Mouse (Mus musculus): Measurements from ENCODE around the gene Grm8.
"Not testable (repeated sequence)": the region's sequence is repeated elsewhere in the genome, so short reads cannot be mapped to it uniquely, and the experiment has no call there.

Grm8 gene

DNA sequence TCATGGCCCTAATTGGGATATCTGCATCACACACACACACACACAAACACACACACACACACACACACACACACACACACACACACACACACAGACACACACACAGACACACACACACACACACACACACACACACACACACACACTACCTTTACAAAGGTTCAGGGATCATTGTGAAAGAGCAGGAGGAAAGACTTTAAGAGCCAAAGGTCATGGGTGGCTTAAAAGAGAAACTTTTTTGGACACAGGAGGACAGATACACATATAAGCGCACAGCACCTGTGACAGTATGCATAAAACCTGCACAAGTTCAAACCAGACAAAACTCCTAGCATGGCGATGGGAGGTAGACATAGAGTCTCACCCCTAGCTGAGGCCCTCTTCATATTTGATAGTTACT, 315.2 kb downstream of the Grm8 start:
- not testable (repeated sequence) for DNase-seq

DNA sequence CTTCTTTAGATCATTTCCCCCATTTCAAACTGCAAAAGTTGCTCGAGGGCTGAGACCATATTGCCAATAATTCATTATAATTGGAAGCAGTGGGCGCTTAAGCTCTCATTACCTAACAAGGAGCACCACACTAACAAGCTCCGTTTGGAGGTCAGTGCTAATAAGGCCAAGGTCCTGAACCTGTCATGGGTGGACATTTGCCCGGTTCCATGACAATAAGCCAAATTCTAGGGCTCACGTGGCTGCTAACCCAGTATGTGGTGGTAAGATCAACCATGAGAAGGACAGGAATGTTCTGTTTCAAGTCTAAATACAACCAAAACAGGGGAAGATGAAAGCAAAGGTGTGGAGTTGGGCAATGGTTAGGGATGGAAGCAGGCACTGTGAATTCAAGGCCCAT, 322.2 kb downstream of the Grm8 start:
- DNase-seq = no peak

DNA sequence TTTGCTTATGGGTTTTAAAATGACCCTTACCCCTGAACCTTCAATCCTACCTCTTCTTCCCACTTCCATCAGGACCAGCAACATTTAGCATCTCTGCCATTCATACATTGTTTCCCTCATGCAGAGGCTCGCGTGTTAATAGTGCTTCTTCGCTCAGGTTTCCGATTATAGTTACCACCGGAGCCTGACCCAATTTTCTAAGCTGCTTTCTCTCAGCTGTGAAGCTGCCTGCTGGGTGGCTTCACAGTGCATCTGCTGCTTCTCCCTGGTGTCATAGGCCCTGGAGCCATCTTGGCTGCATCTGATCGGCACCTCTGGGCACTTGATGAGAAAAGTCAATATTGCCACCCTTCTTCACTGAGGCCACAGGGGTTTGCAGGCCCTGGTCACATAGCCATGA, 325.0 kb downstream of the Grm8 start:
- DNase-seq = no peak

DNA sequence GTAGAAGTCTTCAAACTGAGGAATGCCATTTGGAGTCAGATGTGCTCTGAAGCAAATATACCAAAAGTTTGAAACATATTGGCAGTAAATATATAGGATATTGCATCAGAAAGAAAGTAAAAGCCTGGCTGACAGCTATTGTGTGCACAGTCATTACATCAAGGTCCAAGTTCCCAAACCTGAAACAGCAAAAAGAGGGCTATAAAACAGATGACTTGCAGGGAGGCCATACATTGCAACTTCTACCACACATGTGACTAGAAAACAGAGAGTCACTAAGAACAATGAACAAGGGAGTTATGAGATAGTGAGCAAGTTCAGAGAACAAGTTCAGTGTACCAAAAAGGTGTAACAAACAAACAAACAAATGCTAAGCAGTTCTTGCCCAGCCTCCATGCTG, 328.2 kb downstream of the Grm8 start:
- no peak for DNase-seq

DNA sequence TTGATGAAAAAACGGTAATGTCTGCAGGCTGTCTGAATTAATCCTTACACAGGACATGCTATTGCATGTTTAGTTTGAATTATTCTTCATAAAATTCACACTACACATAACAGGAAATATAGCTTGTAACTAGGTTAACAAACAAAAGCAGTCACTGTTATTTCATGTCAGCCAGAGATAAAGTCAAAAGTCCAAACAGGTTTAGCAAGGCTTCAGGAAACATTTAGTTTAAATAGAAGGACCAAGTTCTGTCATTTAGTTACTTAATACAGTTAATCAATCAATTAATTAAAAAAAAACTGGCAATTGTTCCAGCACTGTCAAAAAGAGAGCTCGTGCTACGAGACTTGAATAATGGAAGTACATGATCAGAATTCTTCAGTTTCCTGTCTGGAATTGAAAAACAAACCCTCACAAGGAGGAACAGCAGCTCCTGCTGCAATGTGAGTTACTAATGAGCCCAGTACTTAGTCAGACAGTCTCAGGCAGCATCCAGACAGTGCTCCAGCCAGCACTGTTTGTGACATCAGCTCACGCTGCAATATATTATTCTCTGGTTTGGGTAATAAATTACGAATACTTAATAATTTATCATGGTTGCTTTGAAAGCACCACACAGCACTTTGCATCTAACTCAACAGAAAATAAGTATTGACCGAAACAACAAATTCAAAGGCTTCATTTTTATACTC, 334.0 kb downstream of the Grm8 start:
- no peak for DNase-seq

DNA sequence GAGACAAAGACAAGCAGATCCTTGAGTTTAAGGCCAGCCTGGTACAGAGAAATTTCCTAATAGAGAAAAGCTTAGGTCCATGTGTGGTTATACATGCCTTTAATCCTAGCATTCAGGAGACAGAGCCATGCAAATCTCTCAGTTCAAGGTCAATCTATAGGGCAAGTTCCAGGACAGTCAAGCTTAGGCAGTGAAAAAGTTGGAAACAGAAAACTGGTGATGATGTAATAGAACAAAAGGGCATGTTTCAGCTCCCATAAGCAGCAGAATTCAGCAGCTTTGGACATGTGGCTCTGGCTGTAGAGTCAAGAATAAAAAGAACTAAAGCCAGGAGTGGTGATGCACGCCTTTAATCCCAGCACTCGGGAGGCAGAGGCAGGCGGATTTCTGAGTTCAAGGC, 336.2 kb downstream of the Grm8 start:
- DNase-seq = no peak

DNA sequence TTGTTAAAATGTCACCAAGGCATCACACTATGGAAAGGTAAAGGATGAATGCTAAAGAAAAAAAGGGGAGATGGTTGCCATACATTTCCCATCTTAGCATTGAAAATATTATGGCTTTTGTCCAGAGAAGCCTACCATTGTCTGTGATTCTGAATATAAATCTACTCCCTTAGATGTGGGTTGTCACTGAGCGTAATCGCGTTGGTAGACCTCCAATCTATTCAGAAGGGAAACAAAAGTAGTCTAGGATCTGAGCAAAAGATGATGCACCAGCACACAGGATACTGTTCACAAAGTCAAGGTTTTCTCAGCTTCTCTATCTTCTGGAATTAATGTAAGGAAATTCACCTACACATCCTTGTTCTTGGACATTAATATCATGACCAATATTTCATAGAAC, 345.4 kb downstream of the Grm8 start:
- no peak for DNase-seq

DNA sequence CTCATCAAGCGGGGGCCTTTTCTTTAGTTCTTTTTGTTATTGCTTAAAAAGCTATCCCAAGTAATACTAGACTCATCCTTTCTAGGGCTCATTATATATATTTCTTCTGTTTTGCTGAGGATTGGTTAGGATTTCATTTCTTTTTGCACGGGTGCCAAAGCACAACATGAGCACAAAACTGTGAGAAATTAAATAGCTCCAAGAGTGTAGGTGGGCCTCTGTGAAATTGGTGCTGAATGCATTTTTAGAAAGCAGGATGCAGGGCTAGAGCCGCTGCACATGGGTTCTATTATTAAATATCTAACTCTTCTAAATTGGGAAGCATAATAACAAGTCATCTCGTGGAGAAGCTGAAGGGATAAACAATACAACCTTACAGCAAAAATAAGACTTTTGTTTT, 345.8 kb downstream of the Grm8 start:
- no peak for DNase-seq

DNA sequence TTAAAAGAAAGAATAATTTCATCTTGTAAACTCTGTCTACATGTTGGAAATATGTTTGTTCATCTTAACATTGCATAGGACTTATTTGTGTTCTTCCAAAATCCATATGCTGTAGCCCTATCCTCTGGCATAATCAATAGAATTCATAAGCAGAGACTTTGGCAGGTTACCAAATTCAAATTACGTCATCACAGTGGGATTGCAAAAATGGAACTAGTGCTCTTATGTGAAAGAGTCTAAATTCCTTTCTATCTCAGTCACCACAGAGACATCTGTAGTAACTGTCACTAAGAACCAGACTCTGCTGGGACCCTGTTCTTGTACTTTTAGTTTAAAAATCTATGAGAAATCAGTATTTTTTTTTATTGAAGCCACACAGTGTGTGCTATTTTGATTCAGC, 352.7 kb downstream of the Grm8 start:
- DNase-seq = no peak

DNA sequence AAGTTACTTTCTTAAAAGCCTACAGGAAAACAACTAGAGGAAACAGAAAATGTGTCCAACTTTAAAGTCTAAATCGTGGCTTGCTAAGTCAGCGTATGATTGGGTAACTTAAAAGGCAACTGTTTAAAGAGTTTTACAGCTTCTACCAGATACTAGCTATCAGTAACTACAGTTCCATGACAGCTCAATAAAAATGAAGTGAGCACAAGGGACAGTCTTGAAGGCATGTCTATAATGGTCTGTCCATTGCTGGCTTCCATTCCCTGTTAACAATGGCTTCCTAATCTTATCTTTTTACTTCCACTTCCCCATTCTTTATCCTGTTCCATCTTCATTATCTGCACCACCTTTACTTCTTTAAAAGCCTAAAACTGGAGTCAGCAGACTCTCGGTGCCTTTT, 353.6 kb downstream of the Grm8 start:
- no peak for DNase-seq

DNA sequence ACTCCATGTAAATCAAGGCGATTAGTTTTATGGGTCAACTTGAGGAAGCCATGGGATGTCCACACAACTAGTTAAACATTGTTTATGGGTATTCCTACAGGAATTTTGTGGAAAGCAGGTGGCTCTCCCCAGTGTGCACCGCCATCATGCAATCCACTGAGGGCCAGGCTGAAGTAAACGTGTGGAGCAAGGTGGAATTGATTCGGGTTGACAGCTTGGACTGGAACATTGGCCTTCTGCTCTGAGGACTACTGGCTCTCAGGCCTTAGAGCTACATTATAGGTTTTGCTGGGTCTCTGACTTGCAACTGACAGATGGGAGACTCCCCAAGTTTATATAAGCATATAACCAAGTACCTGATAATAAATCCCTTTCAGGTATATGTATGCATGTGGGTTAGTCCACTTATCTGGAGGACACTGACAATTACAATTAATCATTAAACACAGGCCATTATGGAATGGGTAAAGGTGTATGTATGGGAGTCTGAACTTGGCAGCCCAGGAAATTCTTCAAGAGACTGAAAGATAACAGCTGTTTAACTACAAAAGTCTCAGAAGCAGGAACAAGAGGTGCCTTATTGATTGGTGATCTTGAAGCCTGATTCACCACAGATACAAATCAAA, 359.2 kb downstream of the Grm8 start:
- no peak for DNase-seq

DNA sequence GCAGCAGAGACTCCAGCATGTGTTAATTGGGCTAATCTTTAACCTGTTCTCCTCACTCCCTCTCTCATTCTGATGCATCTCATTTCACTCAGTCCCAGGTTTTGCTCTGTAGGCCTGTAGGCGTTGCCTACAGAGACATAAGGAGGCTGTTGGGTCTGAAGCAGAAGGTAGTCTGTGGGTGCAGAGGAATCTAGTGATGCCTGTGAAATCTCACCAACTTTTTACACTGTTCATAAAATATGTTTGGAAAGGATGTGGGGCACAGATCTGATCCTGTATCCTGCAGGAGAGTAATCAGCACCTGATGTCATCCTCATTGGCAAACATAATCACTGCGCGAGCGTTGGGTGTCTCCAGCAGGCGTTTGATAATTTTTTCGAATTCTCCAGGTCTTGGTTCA, 372.9 kb downstream of the Grm8 start:
- no peak for DNase-seq

DNA sequence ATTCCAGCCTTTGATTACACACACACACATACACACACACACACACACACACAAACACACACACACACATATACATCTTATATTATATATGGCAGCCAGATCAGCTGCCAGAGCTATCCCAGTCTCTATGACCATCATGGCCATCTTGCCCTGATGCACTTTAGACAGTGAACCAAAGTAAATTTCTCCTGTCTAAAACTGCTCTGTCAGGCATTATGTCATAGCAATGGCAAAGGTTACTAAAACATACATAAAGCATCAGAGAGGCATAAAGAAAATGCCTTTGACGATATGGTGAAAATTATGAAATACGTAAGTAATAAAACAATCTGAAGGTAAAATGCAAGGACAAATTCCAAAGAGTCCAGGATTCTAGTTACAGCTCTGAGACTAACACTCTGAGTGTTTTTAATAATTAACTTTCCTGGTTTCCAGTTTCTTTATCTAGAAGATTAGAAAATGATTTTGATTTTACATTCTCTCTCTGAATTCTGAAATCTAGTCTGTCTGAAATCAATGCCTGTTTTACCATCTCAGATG, 381.6 kb downstream of the Grm8 start:
- no peak for DNase-seq

DNA sequence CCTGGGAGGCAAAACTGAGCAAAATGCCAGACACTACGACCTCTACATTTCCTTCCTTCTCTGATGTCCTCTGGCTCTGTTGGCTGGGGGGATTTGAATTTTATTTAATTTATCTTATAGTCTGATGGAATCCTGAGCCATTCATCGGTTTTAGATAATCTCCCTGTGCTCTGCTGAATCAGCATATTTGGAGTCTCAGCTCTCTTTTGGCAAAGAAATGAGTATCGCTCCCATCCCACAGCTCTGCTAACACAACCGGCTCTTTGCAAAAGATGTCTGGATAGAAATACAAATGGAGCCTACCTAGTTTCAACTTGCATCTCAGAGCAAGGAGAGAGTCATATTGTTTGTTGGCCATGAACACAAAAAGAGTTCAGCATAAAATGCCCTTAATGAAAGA, 388.5 kb downstream of the Grm8 start:
- DNase-seq = no peak

DNA sequence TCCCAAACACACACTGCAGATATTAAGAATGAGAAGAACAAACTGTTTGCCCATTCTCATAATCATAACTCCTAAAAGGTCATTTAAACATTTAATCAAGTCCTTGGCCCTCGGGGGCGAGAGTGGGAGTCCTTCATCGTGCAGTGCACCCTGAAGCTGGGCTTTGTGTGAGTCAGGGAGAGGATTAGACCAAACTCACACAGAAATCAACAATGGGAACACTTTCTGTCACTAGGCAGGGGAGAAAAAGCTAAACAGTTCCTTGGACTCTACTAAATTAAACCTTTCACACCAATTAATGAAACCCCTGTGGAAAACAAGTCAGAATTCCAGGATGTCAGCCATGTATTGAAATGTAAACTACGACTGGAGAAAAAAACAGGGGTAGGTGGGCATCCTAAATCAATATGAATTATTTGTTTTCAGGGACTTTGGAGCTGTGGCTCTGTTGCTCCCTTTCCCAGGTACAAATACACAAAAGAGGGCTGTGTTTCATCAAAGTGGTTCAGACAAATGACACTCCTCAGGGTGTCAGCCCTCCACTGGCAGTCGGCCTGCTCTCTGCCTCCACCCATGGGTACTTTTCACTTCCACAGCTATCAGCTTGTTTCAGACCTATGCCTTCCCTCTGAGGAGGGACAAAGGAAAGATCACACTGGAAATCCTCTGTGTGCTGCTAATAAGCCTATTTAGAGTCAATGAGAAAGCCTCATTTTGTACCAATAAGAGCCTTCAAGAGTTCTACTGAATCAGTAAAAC, 389.1 kb downstream of the Grm8 start:
- no peak for DNase-seq

DNA sequence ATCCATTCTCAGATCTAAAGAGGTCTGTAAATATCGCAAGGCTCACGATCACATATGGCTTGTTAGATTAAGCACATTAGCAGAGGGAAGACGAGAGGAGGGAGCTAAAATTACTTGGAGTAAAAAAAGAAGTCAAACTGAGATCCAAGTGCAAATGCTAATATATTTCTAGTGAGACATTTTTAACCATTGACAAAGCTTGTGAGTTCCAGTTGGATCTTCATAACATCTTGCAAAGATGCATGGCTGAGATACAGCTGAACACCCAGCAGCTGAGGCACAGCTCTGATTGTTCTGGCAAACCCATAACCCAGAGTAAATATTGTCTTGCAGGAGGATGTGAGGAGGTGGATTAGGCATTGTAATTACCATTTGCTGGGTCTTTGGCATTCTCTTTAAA, 445.6 kb downstream of the Grm8 start:
- no peak for DNase-seq

DNA sequence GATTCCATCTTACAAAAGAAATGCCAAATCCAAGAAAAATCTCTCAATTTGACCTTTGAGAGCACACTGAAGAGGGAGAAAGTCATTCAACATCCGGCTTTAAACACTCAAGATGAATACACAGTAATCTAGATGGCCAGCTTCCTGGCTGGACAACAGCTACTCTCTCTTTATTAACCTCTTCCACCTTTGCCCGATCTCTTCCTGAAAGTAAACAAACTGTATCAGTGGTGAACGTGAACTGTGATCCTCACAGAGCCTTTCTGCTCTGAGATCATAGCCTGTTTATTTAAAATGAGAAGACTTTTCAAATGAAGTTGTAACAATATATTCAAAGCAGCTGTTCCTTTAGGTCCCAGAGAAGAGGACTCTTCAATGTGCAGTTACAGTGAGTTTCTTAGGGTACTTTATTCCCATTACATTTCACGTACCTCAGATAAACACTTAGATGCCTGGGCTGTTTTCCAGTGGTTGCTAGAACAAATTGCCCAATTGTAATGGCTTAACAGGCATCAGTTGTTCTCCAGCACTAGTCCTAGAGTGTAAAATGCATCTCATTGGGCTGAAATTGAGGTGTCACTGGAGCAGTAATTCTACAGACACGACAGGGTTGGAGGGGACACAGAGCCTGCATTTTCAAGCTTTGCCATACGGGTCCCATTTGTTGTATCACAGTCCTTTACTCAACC, 473.1 kb downstream of the Grm8 start:
- DNase-seq = no peak

DNA sequence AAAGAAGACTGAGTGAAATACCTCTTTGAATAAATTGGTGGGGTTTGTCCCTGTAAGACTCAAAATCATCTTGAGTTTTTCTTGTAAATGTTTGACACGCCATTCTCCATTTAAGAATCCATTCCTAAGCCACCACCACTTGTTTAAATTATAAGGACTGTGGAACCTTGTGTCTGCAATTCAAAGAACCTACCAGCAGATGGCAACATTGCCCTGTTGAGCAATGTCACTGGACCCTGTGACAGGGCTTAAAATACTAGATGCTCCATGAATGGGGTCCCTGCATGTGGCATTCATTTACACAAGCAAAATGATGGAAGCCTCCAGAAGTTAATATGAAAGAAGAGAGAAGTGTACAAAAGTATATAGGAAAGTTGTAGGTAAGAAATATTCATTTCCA, 477.5 kb downstream of the Grm8 start:
- DNase-seq = no peak

DNA sequence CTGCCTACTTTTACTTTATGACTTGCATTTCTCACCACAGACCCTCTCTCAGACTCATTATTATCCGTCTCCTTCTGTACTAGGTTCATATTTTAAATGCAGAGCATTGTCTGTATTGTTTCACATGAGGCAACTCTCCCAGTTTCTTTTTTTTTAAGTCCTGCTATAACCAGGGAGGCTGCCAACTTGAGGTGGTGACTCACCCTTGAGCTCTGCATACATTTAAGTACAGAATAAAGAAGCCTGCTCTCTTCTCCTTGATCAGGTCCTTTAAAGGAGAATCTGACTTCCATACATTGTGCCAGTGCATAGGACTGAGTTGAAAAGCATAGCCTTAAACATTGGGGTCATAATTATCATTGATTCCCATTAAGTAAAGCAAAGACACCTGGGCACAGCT, 488.5 kb downstream of the Grm8 start:
- DNase-seq = no peak

DNA sequence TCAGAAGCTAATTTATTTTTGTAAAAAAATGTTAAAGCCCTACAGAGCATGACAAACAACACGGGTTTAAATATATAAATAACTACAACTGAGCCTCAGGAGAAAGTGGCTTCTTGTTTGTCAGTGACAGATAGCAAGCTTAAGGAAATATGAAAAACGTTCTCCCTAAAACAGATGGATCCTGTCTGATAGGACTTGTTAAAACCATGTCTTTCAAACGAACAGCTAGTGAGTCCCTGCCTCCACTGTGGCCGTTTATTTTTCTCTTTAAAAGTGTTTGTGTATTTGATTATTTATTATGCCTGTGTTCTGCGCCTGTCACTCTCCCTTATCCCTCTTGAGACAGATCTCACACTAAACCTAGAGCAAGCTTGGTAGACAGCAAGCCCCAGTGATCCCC, 489.9 kb downstream of the Grm8 start:
- no peak for DNase-seq

DNA sequence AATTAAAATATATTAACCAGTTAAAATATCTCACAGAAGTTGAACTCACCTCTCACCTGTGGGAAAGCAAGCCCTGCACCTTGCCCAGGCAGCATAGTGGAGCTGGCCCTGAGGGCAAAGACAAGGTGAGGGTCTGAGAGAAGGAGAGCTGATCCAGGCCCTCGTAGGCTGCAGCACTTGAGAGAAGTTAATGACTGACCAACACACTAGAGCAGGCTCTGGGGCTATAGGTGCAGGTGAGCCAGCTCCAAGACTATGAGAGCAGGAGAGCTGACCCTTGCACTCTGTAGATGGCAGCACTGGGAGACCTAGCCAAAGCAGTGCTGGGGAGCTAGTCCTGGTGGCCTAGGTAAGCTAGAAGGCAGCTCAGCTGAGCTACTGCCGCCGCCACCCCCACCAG, 499.1 kb downstream of the Grm8 start:
- no peak for DNase-seq

DNA sequence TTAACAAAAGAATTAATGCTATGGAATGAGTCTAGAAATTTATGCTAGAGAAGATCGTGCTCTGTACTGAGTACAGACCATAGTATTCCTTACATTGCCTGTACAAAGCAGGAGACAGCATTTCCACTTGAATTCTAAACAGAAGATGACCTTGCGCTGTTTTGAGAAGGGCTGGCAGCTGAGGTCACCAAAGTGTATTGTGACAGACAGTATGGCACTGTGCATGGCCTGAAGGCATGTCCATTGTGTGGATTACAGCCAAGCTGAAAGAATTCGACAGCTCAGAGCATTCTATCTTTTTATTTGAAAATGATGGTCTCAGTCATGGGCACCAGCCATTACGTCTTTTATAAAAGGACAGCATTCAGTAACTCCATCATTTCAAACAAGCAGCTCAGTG, 517.5 kb downstream of the Grm8 start:
- DNase-seq = no peak

DNA sequence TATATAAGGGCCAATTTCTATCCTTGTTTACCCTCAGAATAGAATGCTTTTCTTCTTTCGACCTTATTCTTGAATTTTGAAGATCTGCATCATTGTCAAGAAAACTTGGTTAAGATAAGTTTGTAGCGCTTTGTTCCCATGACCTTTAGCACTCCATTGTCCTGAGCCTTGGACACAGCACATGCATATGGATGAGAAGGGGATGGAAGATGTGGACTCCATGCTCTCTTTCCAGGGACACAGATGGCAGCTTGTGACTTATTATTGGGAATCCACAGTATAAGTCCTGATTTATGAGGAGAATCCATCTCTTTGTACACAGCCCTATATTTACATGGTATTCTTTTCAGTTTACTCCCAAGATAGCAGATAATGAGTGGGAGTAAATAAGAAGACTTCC, 554.5 kb downstream of the Grm8 start:
- no peak for DNase-seq

DNA sequence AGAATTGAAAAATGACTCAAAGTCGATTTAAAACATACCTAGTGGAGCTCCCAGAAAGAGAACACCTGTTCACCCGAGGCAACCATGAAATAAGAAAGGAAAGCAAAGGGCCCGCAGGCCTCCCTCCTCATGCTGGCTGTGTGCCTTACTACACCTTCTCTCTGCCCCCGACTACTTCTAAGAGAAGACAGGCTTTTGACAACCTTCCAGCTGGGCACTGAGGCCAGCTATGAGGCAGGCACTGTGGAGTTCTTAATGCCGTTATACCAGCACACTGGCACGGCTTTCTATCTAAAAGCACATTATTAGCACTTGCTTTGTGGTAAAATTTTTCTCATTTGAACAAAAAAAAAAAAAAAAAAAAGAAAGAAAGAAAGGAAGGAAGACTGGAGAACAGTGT, 589.5 kb downstream of the Grm8 start:
- no peak for DNase-seq
